Mouse (Mus musculus) stomach, postnatal 0 days (tissue): ENCODE data around the gene Steap2. TPM values are rescaled to one million over a fixed set of nuclear protein-coding genes. Genes with fewer than 3 reads are reported as not detected.

Source experiments
- ATAC-seq: fragments of 200-750 bp; cut with Nextera tagmentation; 2 replicates; pipeline ENCODE4 v1.8.0; 2017; ENCODE audit not compliant: low FRiP score, low TSS enrichment
- DNase-seq: peaks from one replicate; pipeline ENCODE4 v3.0.0-alpha.2; 2016; ENCODE audit warnings: low spot score
- H3K27ac ChIP-seq: fragments of 300-500 bp; sonication (generic); replicated peaks from 2 replicates; pipeline ENCODE4 v1.5.1; 2014; ENCODE audit warnings: mild to moderate bottlenecking, control low read depth
- H3K27me3 ChIP-seq: fragments of 300-500 bp; sonication (generic); 2 replicates; pipeline ENCODE4 v1.6.1; 2014; ENCODE audit warnings: low read length; ENCODE audit not compliant: control insufficient read depth, insufficient read depth
- H3K36me3 ChIP-seq: fragments of 300-500 bp; sonication (generic); 2 replicates; pipeline ENCODE4 v1.6.1; 2014; ENCODE audit warnings: low read length, mixed read lengths; ENCODE audit not compliant: control insufficient read depth, insufficient read depth
- H3K4me1 ChIP-seq: fragments of 300-500 bp; sonication (generic); replicated peaks from 2 replicates; pipeline ENCODE4 v1.6.1; 2014; ENCODE audit warnings: antibody characterized with exemption; ENCODE audit not compliant: control insufficient read depth, insufficient read depth
- H3K4me2 ChIP-seq: fragments of 300-500 bp; sonication (generic); replicated peaks from 2 replicates; pipeline ENCODE4 v1.6.1; 2014; ENCODE audit warnings: low read depth, mild to moderate bottlenecking, control low read depth, moderate library complexity
- H3K4me3 ChIP-seq: fragments of 300-500 bp; sonication (generic); 2 replicates; pipeline ENCODE4 v1.5.1; 2014; ENCODE audit warnings: low read depth, low read length, control low read depth
- H3K9ac ChIP-seq: fragments of 300-500 bp; sonication (generic); 2 replicates; pipeline ENCODE4 v1.6.1; 2014; ENCODE audit warnings: mild to moderate bottlenecking, low read length, control low read depth, mixed read lengths
- H3K9me3 ChIP-seq: fragments of 300-500 bp; sonication (generic); 2 replicates; pipeline ENCODE4 v1.6.1; 2016; ENCODE audit warnings: low read length; ENCODE audit not compliant: control insufficient read depth
- CTCF ChIP-seq: IDR thresholded peaks from 2 replicates; pipeline ENCODE4 v1.5.1; 2016; ENCODE audit warnings: antibody characterized with exemption, low read depth, mild to moderate bottlenecking, moderate library complexity
- EP300 ChIP-seq: optimal IDR thresholded peaks from 2 replicates; pipeline ENCODE3; 2016; ENCODE audit warnings: antibody characterized with exemption
- WGBS: fragments of 180-500 bp; shearing (Covaris S2); extraction: QIAGEN DNeasy Blood & Tissue Kit; methylation state at CpG from one replicate; pipeline ENCODE4 v1.1.7; 2014; 5-methylcytosine and 5-hydroxymethylcytosine counted together
- polyA plus RNA-seq: library from polyadenylated mRNA; unstranded; fragments of >200 nt; fragmentation: Nextera tagmentation; extraction: Ambion mirVana; gene quantifications from 2 replicates; pipeline ENCODE4 v1.2.1, GENCODE M21; 2015

The Steap2 gene
- polyA plus RNA-seq, 1 experiment from 2014 or later: 4.2 TPM

DNA sequence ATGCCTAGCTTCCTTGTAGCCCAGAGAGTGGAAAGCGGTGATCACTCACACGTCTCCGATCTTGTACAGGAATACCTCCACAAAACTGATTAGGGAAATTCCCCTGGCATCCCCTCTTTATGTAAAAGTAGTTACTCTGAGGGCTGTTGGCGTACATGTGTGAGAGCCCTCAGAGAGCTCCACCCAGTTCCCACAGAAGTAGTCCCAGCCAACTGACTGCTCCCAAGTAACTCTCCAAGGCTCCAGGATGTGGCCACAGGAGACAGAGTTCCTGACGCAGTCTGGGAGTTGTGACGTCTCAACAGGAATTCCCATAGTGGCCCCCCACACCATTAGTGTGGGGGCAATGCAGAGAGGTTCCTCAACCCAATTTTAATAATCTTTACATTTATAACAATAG is 31.3 kb downstream of the Steap2 start:
- 36% methylated on average over 6 of the region's 6 CpGs for WGBS
- H3K4me2 ChIP-seq: peak overlapping the region; percentile 100
- ATAC-seq: peak; percentile 65
- no peak overlapping the region; the same call in 1 of the 2 replicates for H3K27ac ChIP-seq
- H3K27me3 ChIP-seq: no peaks in the 10 kb centered on the region
- H3K9ac ChIP-seq: no peak overlapping the region
- H3K4me1 ChIP-seq: no peaks in the 10 kb centered on the region
- H3K36me3 ChIP-seq: no peaks in the 10 kb centered on the region
- no peaks in the 10 kb centered on the region for H3K9me3 ChIP-seq
- TF ChIP-seq EP300 (no peak), CTCF (no peak)
- H3K4me3 ChIP-seq: peak overlapping the region; percentile 65
- DNase-seq: peak; percentile 36

DNA sequence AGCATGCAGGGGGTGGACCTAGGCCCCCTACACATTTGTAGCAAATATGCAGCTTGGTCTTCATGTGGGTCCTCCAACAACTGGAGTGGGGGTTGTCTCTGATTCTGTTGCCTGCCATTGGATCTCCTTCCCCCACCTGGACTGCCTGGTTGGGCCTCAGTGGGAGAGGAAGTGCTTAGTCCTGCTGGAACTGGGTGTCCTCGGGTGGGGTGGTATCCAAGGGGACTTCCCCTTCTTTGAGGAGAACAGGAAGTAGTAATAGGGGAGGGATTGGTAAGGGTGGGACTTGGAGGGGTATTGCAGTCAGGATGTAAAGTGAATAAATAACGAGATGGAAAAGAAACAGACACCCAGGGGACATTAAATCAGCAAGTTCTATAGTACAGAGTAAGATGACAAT is 35.7 kb downstream of the Steap2 start:
- H3K4me2 ChIP-seq: no peak overlapping the region
- H3K36me3 ChIP-seq: no peaks in the 10 kb centered on the region
- no peaks in the 10 kb centered on the region for H3K27me3 ChIP-seq
- H3K4me3 ChIP-seq: no peak overlapping the region
- ATAC-seq: no peak
- DNase-seq: no peak
- no peaks in the 10 kb centered on the region for H3K4me1 ChIP-seq
- H3K9me3 ChIP-seq: no peaks in the 10 kb centered on the region
- H3K27ac ChIP-seq: no peak overlapping the region
- 34% methylated on average over 2 of the region's 2 CpGs for WGBS
- no peak for TF ChIP-seq EP300
- TF ChIP-seq CTCF: no peak
- H3K9ac ChIP-seq: no peak overlapping the region

DNA sequence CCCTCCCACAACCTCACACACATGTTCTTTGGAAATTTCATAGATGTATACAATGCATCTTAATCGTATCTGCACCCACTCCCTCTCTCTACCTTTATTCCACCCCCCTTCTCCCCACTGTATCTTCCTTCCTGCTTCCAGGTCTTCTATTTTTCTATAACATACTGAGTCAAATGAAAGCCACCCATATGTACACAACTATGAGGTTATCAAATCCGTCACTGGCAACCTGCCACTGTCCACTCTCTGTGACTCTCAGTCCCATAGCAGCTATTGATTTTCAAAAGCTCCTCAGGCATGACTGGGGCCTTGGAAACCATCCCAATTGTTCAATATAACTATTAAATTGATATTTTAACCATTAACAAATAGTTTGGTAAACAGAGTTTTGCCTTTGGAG is 36.4 kb downstream of the Steap2 start:
- Histone ChIP-seq H3K9me3 (no peaks in the 10 kb centered on the region), H3K27ac (no peak overlapping the region), H3K9ac (no peak overlapping the region), H3K36me3 (no peaks in the 10 kb centered on the region), H3K27me3 (no peaks in the 10 kb centered on the region), H3K4me3 (no peak overlapping the region), H3K4me2 (no peak overlapping the region), H3K4me1 (no peaks in the 10 kb centered on the region)
- 45% methylated on average over 2 of the region's 2 CpGs for WGBS
- TF ChIP-seq CTCF (no peak), EP300 (no peak)
- ATAC-seq (peak; percentile 92), DNase-seq (peak; percentile 81)

DNA sequence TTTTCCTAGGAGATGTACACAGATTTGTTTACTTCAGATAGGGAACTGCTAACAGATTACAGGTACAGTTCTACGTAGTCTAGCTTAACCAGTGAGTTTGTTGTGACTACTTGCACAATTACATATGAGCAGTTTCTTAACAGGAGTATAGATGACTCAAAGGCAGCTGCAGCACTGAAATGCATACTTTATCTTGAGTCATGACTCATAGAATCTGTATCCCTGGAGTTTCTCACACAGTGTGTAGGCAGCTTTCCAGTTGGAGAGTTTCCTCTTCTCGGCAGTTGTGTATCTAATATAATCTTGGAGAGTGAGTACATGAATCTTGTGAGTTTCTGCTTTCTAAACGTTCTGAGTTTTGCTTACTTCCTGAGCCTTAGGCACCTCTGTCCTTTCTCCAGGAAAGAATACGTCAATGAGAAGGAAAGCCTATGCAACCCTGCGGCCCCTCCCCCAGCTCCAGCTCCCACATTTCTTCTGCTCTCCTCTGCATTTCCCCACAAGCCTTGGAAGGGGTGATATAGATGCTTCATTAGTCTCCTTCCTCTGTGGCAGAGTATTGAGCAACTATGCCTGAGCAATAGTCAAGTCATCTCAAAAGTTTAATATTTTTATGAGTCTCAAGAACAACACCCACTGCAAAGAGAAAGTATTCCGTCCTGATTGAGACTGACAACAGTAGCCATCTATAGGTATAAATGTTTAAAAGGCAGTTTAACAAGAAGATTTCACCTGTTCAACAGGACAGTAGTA is 45.4 kb downstream of the Steap2 start:
- no peaks in the 10 kb centered on the region for H3K4me1 ChIP-seq
- WGBS: 25% methylated on average over 6 of the region's 6 CpGs
- DNase-seq (peak; percentile 43), ATAC-seq (peak; percentile 99)
- H3K9me3 ChIP-seq: no peaks in the 10 kb centered on the region
- peak overlapping the region; percentile 46 for H3K27ac ChIP-seq
- no peaks in the 10 kb centered on the region for H3K36me3 ChIP-seq
- H3K4me2 ChIP-seq: peak overlapping the region; percentile 34; the same call in 1 of the 2 replicates
- H3K27me3 ChIP-seq: no peaks in the 10 kb centered on the region
- H3K9ac ChIP-seq: no peak overlapping the region
- no peak overlapping the region for H3K4me3 ChIP-seq
- TF ChIP-seq CTCF (no peak), EP300 (no peak)

DNA sequence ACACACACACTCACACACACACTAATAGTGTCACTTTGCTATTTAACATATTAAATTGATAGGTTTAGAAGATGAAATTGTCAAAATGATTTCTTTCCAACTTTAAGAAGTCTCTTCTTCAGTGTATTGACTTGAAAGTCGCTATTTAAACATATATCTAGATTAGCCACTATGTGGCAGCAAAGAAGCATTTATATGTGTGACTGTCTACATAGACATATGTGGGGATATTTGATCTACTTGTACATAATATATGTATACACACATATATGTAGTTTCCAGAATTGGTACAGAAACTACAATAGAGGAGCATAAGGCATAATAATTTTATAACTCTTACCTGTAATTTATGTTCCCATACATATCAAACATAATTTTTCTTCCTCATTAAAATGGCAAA is 48.2 kb downstream of the Steap2 start:
- Histone ChIP-seq H3K27ac (no peak overlapping the region), H3K36me3 (no peaks in the 10 kb centered on the region), H3K4me1 (no peaks in the 10 kb centered on the region), H3K9ac (no peak overlapping the region), H3K9me3 (no peaks in the 10 kb centered on the region), H3K4me2 (no peak overlapping the region), H3K4me3 (no peak overlapping the region), H3K27me3 (no peaks in the 10 kb centered on the region)
- no peak for DNase-seq
- 2% methylated on average over 1 of the region's 1 CpGs for WGBS
- TF ChIP-seq CTCF (peak; percentile 74), EP300 (no peak)
- no peak for ATAC-seq

DNA sequence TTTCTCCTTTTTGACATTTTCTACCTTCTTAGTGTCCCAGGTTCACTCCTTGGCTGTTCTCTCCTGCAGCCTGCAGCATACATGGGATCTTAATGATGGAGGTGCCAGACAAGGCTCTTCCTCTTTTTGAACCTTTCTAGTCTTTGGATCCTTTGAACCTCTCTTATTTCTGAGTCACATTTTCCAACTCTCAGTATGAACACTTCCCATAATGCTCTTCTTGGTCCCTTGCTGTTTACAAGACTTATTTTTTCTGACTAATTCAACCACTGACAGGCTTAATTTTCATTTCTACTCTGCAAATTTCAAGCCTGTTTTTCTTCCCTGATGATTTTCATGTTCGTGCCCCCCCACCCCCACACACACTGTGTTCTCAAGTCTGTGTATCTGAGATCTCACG is 55.9 kb downstream of the Steap2 start:
- no peak overlapping the region for H3K4me2 ChIP-seq
- H3K27me3 ChIP-seq: no peaks in the 10 kb centered on the region
- 47% methylated on average over 2 of the region's 2 CpGs for WGBS
- DNase-seq (no peak), ATAC-seq (no peak)
- no peaks in the 10 kb centered on the region for H3K9me3 ChIP-seq
- H3K36me3 ChIP-seq: no peaks in the 10 kb centered on the region
- no peak overlapping the region for H3K9ac ChIP-seq
- H3K4me1 ChIP-seq: no peaks in the 10 kb centered on the region
- H3K27ac ChIP-seq: no peak overlapping the region
- H3K4me3 ChIP-seq: no peak overlapping the region
- no peak for TF ChIP-seq CTCF
- TF ChIP-seq EP300: no peak
